Mouse (Mus musculus) macrophage (primary cell): ENCODE results near the gene Rab33a. TPM values are rescaled to one million over a fixed set of nuclear protein-coding genes. Genes with fewer than 3 reads are reported as not detected.

Experiments used
- polyA plus RNA-seq: library from polyadenylated mRNA; stranded (reverse); fragments of 250-400 nt; gene quantifications from 3 replicates; pipeline ENCODE4 v1.2.4, GENCODE M21; 2018; ENCODE audit warnings: inconsistent platforms

Gene Rab33a
- polyA plus RNA-seq, 1 experiment from 2014 or later = 1.0 TPM

Other genes starting within 250 kb of the Rab33a start
- 3.5 to 20.1 TPM (median 3.8 TPM) in 3 replicates for gene Bcorl1, start 177.9 kb upstream of the Rab33a start, polyA plus RNA-seq
- 29.9 to 41.0 TPM (median 37.3 TPM) in 3 replicates for gene Elf4, start 56.2 kb upstream of the Rab33a start, polyA plus RNA-seq
- gene Aifm1, start 5.7 kb upstream of the Rab33a start, polyA plus RNA-seq = 31.7 to 34.7 TPM (median 33.8 TPM) in 3 replicates
- 4.5 to 6.3 TPM (median 5.4 TPM) in 3 replicates for gene Zfp280c, start 75.2 kb downstream of the Rab33a start, polyA plus RNA-seq
- gene Slc25a14, start 104.1 kb downstream of the Rab33a start, polyA plus RNA-seq = 4.4 to 6.2 TPM (median 4.7 TPM) in 3 replicates
- not detected in 3 replicates for gene Gpr119, start 155.2 kb downstream of the Rab33a start, polyA plus RNA-seq
- 3.2 to 8.2 TPM (median 6.5 TPM) in 3 replicates for gene Rbmx2, start 175.7 kb downstream of the Rab33a start, polyA plus RNA-seq